Mouse (Mus musculus): ENCODE measurements at regions not wholly inside any gene's neighbourhood (a gene's known extent, or its start where the extent isn't known, plus 50 kb on each side); places are given as distances from the start of the nearest gene placed in this dataset.
A peak's percentile ranks its signal among the peaks of the same experiment; 100 is the strongest.

GRCm38 (mm10) chr2:55687345-55687744 lies 251.6 kb downstream of the Kcnj3 start:
- no peak for DNase-seq (ENCODE audit: low spot score in 2 of 2)

DNA sequence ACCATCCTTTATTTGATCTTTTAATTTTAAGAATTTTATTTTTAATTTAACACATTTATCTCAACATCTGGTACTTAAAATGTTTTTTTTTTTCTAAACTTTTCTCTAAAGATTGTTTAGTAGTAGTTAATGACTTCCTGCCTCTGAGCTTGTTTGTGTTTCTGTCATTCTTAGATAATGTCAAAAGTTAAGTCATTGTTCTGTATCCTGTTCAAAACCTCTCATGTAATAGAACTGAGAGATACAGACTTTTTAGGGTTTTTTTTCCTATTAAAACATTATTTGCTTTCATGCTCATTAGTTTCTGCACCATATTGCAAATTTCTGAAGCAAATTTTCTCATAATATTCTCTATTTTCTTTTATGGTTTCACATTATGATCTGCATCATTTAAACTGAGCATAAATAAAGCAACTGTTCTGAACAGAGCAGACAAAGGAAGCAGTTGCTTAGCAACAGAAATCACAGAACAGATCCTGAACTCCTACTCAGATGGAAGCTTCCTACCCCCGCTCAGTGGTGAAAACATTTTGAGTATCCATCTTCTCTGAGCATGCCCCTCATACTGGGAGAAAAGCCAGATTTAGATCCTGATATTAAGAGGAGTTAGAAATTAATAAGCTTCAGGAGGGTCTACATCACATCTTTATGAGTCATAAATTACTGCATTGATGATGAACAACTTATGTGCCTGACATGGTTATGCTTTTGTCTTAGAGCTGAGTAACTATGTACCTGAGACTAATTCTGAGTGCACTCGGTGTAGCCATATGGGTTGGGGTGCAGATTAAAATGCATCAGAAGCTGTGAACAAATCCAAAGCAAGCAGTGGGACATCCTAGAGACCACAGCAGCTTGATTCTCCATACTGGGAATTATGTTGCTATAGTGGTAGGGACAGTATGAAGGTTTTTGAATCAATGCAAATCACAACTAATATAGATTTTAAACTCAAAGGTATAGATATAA lies 257.4 kb downstream of the Kcnj3 start:
- peak in 1 of 2 experiments; percentile 17 for DNase-seq (ENCODE audit: low spot score in 2 of 2)

DNA sequence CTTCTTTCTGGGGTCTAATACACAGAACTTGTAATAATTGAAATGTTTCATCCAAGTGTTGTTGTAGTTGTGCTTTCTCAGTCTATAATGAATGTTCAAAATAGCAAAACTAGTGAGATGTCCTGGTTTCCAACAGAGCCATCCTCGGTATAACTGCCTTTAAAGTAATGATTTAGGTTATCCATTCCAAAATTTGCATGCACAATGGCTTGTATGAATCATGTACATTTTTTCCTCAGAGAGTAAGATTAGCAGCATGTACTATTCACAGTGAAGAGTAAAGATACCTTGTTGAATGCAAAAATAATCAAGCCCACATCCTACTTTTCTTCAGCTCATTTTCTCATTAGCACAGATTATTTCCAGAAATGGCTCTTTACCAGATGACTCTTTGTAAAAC lies 263.9 kb downstream of the Kcnj3 start:
- DNase-seq (ENCODE audit: low spot score in 2 of 2): no peak
